Mouse (Mus musculus): ENCODE data around the gene Mboat7. TPM values are rescaled to one million over a fixed set of nuclear protein-coding genes. Genes with fewer than 3 reads are reported as not detected.

Mboat7 gene
- total RNA-seq, 2 experiments from 2014 or later = 25.7 to 28.9 TPM

GRCm38 (mm10) chr7:3646188-3646587 lies 47.1 kb downstream of the Mboat7 start:
- no peak for DNase-seq
- intact Hi-C loops (cut with DNase I) = loop anchor here (5.0 to 10.0 kb wide), 2 partner anchors 46 to 499 kb away; partner anchors contain the start of genes Mboat7 and Tsen34

- no peak for DNase-seq
- intact Hi-C loops (cut with DNase I) = loop anchor here (5.0 to 10.0 kb wide), 2 partner anchors 47 to 499 kb away; partner anchors contain the start of genes Mboat7 and Tsen34
Observed at GRCm38 (mm10) chr7:3645488-3646025, 47.8 kb downstream of the Mboat7 start.

- DNase-seq = peak; percentile 99
- intact Hi-C loops (cut with DNase I) = loop anchor here (5.0 to 10.0 kb wide), 2 partner anchors 47 to 500 kb away; partner anchors contain the start of genes Mboat7 and Tsen34
Observed at GRCm38 (mm10) chr7:3644672-3645487, 48.4 kb downstream of the Mboat7 start, which contains the start of gene Cnot3. Gene Cnot3, plus strand, starts transcription at chr7:3645268.

GRCm38 (mm10) chr7:3644348-3644671 lies 49.0 kb downstream of the Mboat7 start:
- intact Hi-C loops (cut with DNase I) = loop anchor here (10.0 kb wide), 1 partner anchor 500 kb away; no protein-coding TSS in a partner anchor
- no peak for DNase-seq

- DNase-seq = no peak
- intact Hi-C loops (cut with DNase I) = loop anchor here (10.0 kb wide), 1 partner anchor 501 kb away; no protein-coding TSS in a partner anchor
Observed at GRCm38 (mm10) chr7:3643843-3644242, 49.5 kb downstream of the Mboat7 start.

GRCm38 (mm10) chr7:3643412-3643811 lies 49.9 kb downstream of the Mboat7 start:
- DNase-seq = no peak
- intact Hi-C loops (cut with DNase I) = loop anchor here (10.0 kb wide), 1 partner anchor 501 kb away; no protein-coding TSS in a partner anchor

- intact Hi-C loops (cut with DNase I) = no loop called here
- DNase-seq = no peak
Observed at GRCm38 (mm10) chr7:3630478-3630815, 62.9 kb downstream of the Mboat7 start.

GRCm38 (mm10) chr7:3629543-3630477 lies 63.5 kb downstream of the Mboat7 start, which contains the start of the genes Tfpt and Prpf31:
Gene Tfpt, minus strand, starts transcription at chr7:3629929.
Gene Prpf31, plus strand, starts transcription at chr7:3629985.
- peak; percentile 97 for DNase-seq
- intact Hi-C loops (cut with DNase I) = no loop called here

- DNase-seq = no peak
- intact Hi-C loops (cut with DNase I) = no loop called here
Observed at GRCm38 (mm10) chr7:3629030-3629429, 64.3 kb downstream of the Mboat7 start.

Small RNA genes within 50 kb of the gene (microRNA-seq; reads per million reads assigned to microRNA genes)
- 3.6 to 5.2 reads per million in 2 experiments for gene Mir3572

Other genes with a start within 250 kb of the Mboat7 start
- gene Tarm1, start 190.9 kb downstream of the Mboat7 start, total RNA-seq (2021) = not detected
- gene Oscar, start 77.4 kb downstream of the Mboat7 start, total RNA-seq (2021) = under 1 TPM; 0.24 to 0.27 TPM
- gene Ndufa3, start 76.2 kb downstream of the Mboat7 start, total RNA-seq (2021) = 1,000 to 10,000 TPM; 1,653 to 1,740 TPM
- 10 to 100 TPM; 20.3 to 29.9 TPM for gene Tfpt, start 63.6 kb downstream of the Mboat7 start, total RNA-seq (2021)
- gene Prpf31, start 63.5 kb downstream of the Mboat7 start, total RNA-seq (2021) = 10 to 100 TPM; 33.1 to 33.4 TPM
- gene Cnot3, start 48.3 kb downstream of the Mboat7 start, total RNA-seq (2021) = 10 to 100 TPM; 36.4 to 40.0 TPM
- 10 to 100 TPM in 1 of 2 experiments, 1 to 10 TPM in 1; 6.7 to 10.4 TPM for gene Leng1, start 27.7 kb downstream of the Mboat7 start, total RNA-seq (2021)
- 1 to 10 TPM; 1.5 to 2.1 TPM for gene Tmc4, start 16.0 kb downstream of the Mboat7 start, total RNA-seq (2021)
- gene Tsen34, start 660 bp downstream of the Mboat7 start, total RNA-seq (2021) = 100 to 1,000 TPM; 106 to 107 TPM
- gene Rps9, start 10.5 kb upstream of the Mboat7 start, total RNA-seq (2021) = 100 to 1,000 TPM; 812 to 873 TPM
- 1 to 10 TPM in 1 of 2 experiments, under 1 TPM in 1; 0.67 to 1.4 TPM for gene Pirb, start 26.9 kb upstream of the Mboat7 start, total RNA-seq (2021)
- under 1 TPM in 1 of 2 experiments, not detected in 1; 0.24 TPM for gene Gm15448, start 132.2 kb upstream of the Mboat7 start, total RNA-seq (2021)
- gene Pira2, start 151.5 kb upstream of the Mboat7 start, total RNA-seq (2021) = under 1 TPM in 1 of 2 experiments, not detected in 1; 0.19 TPM
- under 1 TPM in 1 of 2 experiments, not detected in 1; 0.14 TPM for gene Gm14548, start 204.6 kb upstream of the Mboat7 start, total RNA-seq (2021)
- under 1 TPM; 0.12 TPM for gene Lilra6, start 222.0 kb upstream of the Mboat7 start, total RNA-seq (2021)

All from heart, postnatal 10 days (tissue).